Mouse (Mus musculus) C2C12 (cell line): ENCODE measurements around the gene Tmem79.

Experiments used
- CTCF ChIP-seq: IDR thresholded peaks from one replicate; pipeline ENCODE4 v1.5.1; 2011; ENCODE audit not compliant: control insufficient read depth, insufficient read depth, insufficient read length
- FOSL1 ChIP-seq: IDR thresholded peaks from one replicate; pipeline ENCODE4 v1.8.0; 2011; ENCODE audit warnings: mild to moderate bottlenecking, low read length; ENCODE audit not compliant: poor library complexity, insufficient read depth, severe bottlenecking
- MAX ChIP-seq: IDR thresholded peaks from one replicate; pipeline ENCODE4 v1.6.1; 2011; ENCODE audit warnings: mild to moderate bottlenecking, control low read depth
- MYOD1 ChIP-seq: IDR thresholded peaks from one replicate; pipeline ENCODE4 v1.6.1; 2011; ENCODE audit warnings: low read depth; ENCODE audit not compliant: control insufficient read depth, insufficient read length
- MYOG ChIP-seq: IDR thresholded peaks from one replicate; pipeline ENCODE4 v1.6.1; 2011; ENCODE audit not compliant: control insufficient read depth, insufficient read length; ENCODE audit errors: extremely low read depth
- USF1 ChIP-seq: IDR thresholded peaks from one replicate; pipeline ENCODE4 v1.6.1; 2011; ENCODE audit warnings: low read depth, mild to moderate bottlenecking, control low read depth, moderate library complexity

DNA sequence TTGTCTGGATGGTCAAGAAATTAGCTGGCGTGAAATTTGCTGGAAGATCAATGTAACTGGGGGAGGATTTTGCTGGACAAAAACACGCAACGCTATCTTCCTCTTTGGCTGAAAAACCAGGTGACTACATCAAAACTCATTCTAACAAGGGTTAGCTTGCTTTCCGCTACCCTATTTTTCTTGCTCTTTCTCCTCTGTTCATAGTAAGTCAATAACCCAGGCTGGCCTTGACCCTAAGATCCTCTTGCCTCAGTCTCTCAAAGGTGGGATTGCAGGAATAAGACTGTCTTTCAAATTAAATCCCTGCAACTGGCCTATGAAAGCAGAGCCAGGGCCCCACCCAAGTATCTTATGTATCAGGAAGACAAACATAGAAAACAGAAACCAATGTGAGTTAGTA is 48.8 kb downstream of the Tmem79 start, which contains the start of gene Gm38392:
- TF ChIP-seq MYOD1 (no peak), CTCF (no peak), FOSL1 (no peak), USF1 (no peak), MAX (no peak), MYOG (no peak)
